Mouse (Mus musculus) stomach, embryonic 15.5 days (tissue): ENCODE measurements around the gene Col12a1. TPM values are rescaled to one million over a fixed set of nuclear protein-coding genes. Genes with fewer than 3 reads are reported as not detected.
A peak's percentile ranks its signal among the peaks of the same experiment; 100 is the strongest.

Experiments
- ATAC-seq: fragments of 200-750 bp; cut with Nextera tagmentation; 2 replicates; pipeline ENCODE4 v1.8.0; 2017; ENCODE audit warnings: low read depth, moderate number of reproducible peaks, moderate TSS enrichment; ENCODE audit not compliant: insufficient read depth, low FRiP score
- H3K27ac ChIP-seq: fragments of 300-500 bp; sonication (generic); 2 replicates; pipeline ENCODE4 v1.5.1; 2015; ENCODE audit warnings: mild to moderate bottlenecking, inconsistent platforms
- H3K27me3 ChIP-seq: fragments of 300-500 bp; sonication (generic); replicated peaks from 2 replicates; pipeline ENCODE4 v1.6.1; 2015; ENCODE audit warnings: inconsistent platforms
- H3K36me3 ChIP-seq: fragments of 300-500 bp; sonication (generic); 2 replicates; pipeline ENCODE4 v1.6.1; 2015; ENCODE audit warnings: inconsistent platforms
- H3K4me1 ChIP-seq: fragments of 300-500 bp; sonication (generic); 2 replicates; pipeline ENCODE4 v1.6.1; 2015; ENCODE audit warnings: inconsistent platforms
- H3K4me2 ChIP-seq: fragments of 300-500 bp; sonication (generic); 2 replicates; pipeline ENCODE4 v1.6.1; 2015; ENCODE audit warnings: mild to moderate bottlenecking, inconsistent platforms
- H3K4me3 ChIP-seq: fragments of 300-500 bp; sonication (generic); replicated peaks from 2 replicates; pipeline ENCODE4 v1.5.1; 2015; ENCODE audit warnings: inconsistent platforms
- H3K9ac ChIP-seq: fragments of 300-500 bp; sonication (generic); 2 replicates; pipeline ENCODE4 v1.6.1; 2015; ENCODE audit warnings: inconsistent platforms
- H3K9me3 ChIP-seq: fragments of 300-500 bp; sonication (generic); 2 replicates; pipeline ENCODE4 v1.6.1; 2016; ENCODE audit warnings: inconsistent platforms
- WGBS: fragments of 180-500 bp; shearing (Covaris S2); methylation state at CpG from one replicate; pipeline ENCODE4 v1.1.7; 2015; 5-methylcytosine and 5-hydroxymethylcytosine counted together
- polyA plus RNA-seq: library from polyadenylated mRNA; unstranded; fragments of >200 nt; fragmentation: Nextera tagmentation; extraction: Ambion mirVana; gene quantifications from 2 replicates; pipeline ENCODE4 v1.2.1, GENCODE M21; 2015

Gene Col12a1
- polyA plus RNA-seq, 1 experiment from 2014 or later, result 39.8 TPM

DNA sequence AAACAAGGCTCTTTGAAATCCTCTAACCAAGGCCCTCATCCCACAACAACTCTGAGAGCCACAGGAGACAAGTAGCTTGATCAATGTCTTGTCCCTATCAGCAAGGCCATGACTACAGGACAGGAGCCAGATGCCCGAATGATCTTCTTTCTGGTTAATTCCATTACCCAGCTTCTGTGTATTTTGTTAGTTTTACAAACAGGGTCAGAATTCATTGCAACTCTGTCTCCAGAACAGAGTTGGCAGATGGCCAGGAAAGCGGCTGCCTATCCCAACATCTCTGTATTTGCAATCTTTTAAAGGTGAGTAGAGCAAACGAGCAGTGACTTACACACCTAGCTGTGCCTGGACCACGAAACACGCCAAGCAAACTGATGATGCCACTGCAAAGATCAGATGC, 11.7 kb upstream of the Col12a1 start:
- no peak overlapping the region for H3K9ac ChIP-seq
- ATAC-seq, result no peak
- 62% methylated on average over 5 of the region's 5 CpGs for WGBS
- no peak overlapping the region for H3K27ac ChIP-seq
- no peaks in the 10 kb centered on the region for H3K27me3 ChIP-seq
- H3K9me3 ChIP-seq, result no peaks in the 10 kb centered on the region
- H3K36me3 ChIP-seq, result no peaks in the 10 kb centered on the region
- no peak overlapping the region for H3K4me3 ChIP-seq
- no peaks in the 10 kb centered on the region for H3K4me1 ChIP-seq
- no peak overlapping the region for H3K4me2 ChIP-seq

DNA sequence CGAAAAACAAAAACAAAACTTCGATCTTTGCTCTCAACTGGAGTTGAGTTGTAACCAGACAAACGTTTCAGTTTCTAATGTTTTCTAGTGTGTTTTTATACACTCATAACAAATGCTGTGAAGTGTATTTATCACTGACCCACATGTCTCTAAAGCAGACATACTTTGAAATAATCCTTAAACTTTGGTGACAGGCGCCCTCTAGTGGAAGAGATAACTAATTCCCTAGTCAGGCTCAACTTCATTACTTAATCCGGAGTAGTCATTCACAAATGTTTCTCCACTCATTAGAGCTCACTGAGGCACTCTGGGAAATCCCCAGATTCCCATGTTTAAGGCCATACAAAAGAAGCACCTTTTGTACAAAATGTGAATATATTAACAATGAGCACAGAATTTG, 4.5 kb upstream of the Col12a1 start:
- Histone ChIP-seq H3K27me3 (no peaks in the 10 kb centered on the region), H3K4me3 (no peak overlapping the region), H3K4me1 (peaks cover 16% of the 10 kb centered on the region), H3K9ac (no peak overlapping the region), H3K36me3 (no peaks in the 10 kb centered on the region), H3K27ac (no peak overlapping the region), H3K9me3 (no peaks in the 10 kb centered on the region), H3K4me2 (no peak overlapping the region)
- ATAC-seq, result no peak
- WGBS, result 36% methylated on average over 5 of the region's 5 CpGs

DNA sequence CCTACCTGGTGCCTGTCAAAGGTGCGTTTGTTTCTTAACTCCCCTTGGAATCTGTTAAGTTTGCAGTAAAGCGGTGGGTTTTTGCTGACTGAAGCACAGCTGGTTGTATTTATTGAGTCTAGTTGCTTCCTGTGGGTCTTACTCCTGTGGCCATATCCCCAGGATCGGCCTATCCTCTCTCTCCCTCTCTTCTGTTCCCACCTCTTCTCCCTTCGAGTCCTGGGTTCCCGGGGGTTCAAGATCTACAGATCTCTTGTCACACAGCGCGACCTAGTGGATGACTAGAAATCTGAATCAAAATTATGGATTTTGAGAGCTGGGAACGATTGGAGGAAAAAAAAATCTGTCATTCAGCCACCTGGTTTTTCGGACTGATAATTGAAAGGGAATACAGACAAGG, 2.4 kb upstream of the Col12a1 start:
- ATAC-seq, result no peak
- H3K4me2 ChIP-seq, result no peak overlapping the region

DNA sequence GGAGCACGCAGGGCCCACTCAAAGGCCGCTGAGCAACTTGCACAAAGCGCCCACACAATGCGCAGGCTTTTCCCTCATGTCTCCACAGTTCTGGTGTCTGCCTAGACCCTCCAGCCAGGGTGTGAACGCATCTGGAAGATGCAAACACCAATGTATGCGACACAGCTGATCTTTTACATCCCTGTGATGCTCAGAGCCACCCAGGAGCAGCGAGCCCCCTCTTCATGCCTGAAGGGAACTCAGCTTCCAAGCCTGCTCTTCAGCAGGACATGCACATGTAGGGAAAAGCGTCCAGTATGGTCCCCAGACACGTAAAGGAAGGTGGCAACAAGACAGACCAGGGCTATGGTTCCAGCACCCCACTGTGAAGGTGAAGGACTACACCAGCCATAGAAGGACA, 1.5 kb upstream of the Col12a1 start:
- Histone ChIP-seq H3K36me3 (no peaks in the 10 kb centered on the region), H3K4me2 (no peak overlapping the region), H3K9ac (no peak overlapping the region), H3K4me3 (no peak overlapping the region), H3K9me3 (no peaks in the 10 kb centered on the region), H3K27me3 (no peaks in the 10 kb centered on the region), H3K4me1 (peaks cover 16% of the 10 kb centered on the region), H3K27ac (no peak overlapping the region)
- 56% methylated on average over 9 of the region's 9 CpGs for WGBS
- ATAC-seq, result no peak

More for the DNA sequence above, 2.4 kb upstream of the Col12a1 start:
- H3K9me3 ChIP-seq, result no peaks in the 10 kb centered on the region
- WGBS, result 10% methylated on average over 9 of the region's 9 CpGs
- no peak overlapping the region for H3K27ac ChIP-seq
- no peaks in the 10 kb centered on the region for H3K27me3 ChIP-seq
- H3K36me3 ChIP-seq, result no peaks in the 10 kb centered on the region
- H3K9ac ChIP-seq, result no peak overlapping the region
- no peak overlapping the region for H3K4me3 ChIP-seq
- H3K4me1 ChIP-seq, result peaks cover 16% of the 10 kb centered on the region

DNA sequence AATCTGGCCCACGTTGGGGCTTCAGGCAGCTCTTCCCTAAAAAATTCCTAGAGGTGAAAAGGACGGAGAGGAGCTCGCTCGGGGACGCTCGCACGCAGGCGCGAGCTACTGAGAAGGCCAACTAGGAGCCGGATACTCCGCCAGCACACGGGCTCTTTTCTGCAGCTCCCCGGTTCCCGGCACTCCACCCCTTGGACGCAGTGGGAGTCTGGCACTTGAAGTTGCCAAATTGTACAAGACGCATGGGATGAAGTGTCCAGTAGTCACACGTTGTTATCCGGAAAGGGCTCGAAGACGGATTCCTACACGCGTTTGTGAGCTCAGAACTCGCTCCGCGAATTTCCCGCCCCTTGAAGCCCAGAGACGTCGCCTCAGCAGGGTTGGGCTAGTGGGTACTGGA, 820 bp upstream of the Col12a1 start:
- peak overlapping the region; percentile 78 for H3K4me2 ChIP-seq
- no peaks in the 10 kb centered on the region for H3K27me3 ChIP-seq
- peak overlapping the region; percentile 86 for H3K27ac ChIP-seq
- peak overlapping the region; percentile 59 for H3K4me3 ChIP-seq
- H3K9me3 ChIP-seq, result no peaks in the 10 kb centered on the region
- no peaks in the 10 kb centered on the region for H3K36me3 ChIP-seq
- peaks cover 21% of the 10 kb centered on the region for H3K4me1 ChIP-seq
- H3K9ac ChIP-seq, result peak overlapping the region; percentile 4; the same call in 1 of the 2 replicates
- no peak for ATAC-seq
- 3% methylated on average over 28 of the region's 28 CpGs for WGBS

DNA sequence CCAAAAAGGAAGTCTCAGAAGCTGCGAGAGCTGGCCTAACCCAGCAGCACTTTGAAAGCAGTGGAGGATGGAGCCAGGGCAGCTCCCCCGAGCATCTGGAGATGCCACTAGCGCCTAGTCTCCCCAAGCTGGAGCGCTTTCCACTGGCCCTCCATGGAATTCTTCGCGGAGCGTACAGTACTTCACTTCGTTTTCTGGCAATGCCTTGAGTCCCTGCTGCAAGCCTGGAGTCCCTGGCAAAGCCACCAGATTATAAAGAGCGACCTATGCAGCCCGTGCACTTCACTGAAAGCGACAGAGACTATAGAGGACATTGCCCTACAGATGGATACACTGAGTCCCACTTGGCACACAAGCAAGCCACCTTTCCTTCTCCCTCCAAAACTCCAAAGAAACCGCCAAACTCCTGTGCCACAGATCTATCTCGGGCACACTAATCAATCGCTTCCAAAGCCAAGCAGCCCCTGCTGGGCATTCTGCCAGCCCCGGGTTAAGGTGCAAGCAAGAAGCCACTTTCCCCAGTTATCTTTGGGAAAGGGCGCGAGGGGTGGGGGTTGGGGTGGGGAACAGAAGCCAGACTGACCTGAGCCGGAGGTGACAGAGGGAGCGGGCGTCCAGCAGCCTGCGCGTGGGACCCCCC, 675 bp downstream of the Col12a1 start:
- 0 out of 2 replicates have a peak, but pooled peaks have one; percentile 2 for ATAC-seq
- H3K27me3 ChIP-seq, result no peaks in the 10 kb centered on the region
- no peaks in the 10 kb centered on the region for H3K9me3 ChIP-seq
- H3K27ac ChIP-seq, result peak overlapping the region; percentile 86
- peak overlapping the region; percentile 78 for H3K4me2 ChIP-seq
- peak overlapping the region; percentile 45 for H3K9ac ChIP-seq
- peaks cover 25% of the 10 kb centered on the region for H3K4me1 ChIP-seq
- no peaks in the 10 kb centered on the region for H3K36me3 ChIP-seq
- H3K4me3 ChIP-seq, result peak overlapping the region; percentile 59
- 2% methylated on average over 22 of the region's 22 CpGs for WGBS

DNA sequence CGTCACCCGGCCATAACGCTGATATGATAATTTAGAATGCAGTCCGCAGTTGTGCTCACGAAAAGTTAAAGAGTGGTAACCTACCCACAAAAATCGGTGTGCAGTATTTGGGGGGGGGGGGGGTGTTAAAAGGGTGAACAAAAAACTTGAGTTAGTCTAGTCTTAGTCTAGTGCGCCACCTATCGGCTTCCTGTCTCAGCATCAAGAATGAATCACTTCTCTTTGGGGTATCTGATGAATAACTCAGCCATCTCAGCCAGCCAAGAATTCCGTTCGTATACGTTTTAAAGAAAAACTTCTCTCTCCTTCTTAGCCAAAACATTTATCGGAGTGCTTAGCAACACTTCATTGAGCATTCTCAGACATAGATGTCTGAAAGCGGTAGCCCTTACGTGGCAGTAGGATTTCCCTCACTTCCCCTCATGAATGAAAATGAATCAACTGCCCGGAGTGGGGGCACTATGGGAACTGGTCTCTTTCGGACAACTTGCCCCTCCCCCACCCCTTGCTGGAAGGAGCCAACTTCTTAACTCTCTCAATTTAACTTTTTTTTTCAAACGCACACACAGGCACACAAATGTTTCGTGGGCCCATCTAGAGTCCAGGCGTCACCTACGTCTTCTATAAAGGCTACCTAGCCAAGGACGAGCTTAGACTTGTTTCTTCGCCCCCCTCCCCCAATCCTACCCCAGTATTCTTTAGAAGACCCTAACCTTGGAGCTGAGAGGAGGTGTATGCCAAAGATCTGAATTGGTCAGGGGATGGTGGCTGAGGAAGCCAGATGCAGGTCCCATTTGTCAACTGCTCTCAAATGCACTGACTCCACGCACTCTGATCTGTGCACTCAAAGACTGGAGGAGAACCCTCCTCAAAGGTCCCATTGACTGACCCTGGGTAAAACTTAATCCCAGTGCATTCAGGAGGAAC, 1.5 kb downstream of the Col12a1 start:
- H3K9ac ChIP-seq, result peak overlapping the region; percentile 45
- no peak for ATAC-seq
- peak overlapping the region; percentile 59 for H3K4me3 ChIP-seq
- no peaks in the 10 kb centered on the region for H3K36me3 ChIP-seq
- no peaks in the 10 kb centered on the region for H3K9me3 ChIP-seq
- WGBS, result 6% methylated on average over 23 of the region's 23 CpGs
- peaks cover 25% of the 10 kb centered on the region for H3K4me1 ChIP-seq
- peak overlapping the region; percentile 78 for H3K4me2 ChIP-seq
- no peaks in the 10 kb centered on the region for H3K27me3 ChIP-seq
- H3K27ac ChIP-seq, result peak overlapping the region; percentile 86

DNA sequence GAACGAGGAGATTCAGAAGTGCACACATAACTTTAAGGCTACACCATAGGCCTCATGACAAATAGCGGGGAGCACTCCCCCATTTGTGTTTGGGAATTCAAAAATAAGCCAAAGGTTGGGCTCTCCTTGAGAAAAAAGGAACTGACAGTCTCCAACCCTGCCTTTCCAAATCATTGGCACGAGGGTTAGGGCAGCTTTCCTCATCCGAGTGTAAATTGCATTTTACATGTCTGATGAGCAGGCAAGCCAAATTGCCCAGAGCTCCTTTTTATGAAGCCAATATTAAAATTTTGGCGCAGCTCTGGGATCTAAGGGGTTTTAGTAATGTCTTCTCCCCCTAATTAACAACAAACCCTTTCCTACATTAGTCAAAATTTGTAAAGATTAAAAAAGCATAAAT, 2.1 kb downstream of the Col12a1 start:
- Histone ChIP-seq H3K4me1 (peaks cover 25% of the 10 kb centered on the region), H3K9me3 (no peaks in the 10 kb centered on the region), H3K27ac (no peak overlapping the region), H3K4me3 (peak overlapping the region; percentile 59), H3K36me3 (no peaks in the 10 kb centered on the region), H3K9ac (no peak overlapping the region), H3K27me3 (no peaks in the 10 kb centered on the region), H3K4me2 (peak overlapping the region; percentile 78)
- ATAC-seq, result no peak
- WGBS, result 39% methylated on average over 5 of the region's 5 CpGs

DNA sequence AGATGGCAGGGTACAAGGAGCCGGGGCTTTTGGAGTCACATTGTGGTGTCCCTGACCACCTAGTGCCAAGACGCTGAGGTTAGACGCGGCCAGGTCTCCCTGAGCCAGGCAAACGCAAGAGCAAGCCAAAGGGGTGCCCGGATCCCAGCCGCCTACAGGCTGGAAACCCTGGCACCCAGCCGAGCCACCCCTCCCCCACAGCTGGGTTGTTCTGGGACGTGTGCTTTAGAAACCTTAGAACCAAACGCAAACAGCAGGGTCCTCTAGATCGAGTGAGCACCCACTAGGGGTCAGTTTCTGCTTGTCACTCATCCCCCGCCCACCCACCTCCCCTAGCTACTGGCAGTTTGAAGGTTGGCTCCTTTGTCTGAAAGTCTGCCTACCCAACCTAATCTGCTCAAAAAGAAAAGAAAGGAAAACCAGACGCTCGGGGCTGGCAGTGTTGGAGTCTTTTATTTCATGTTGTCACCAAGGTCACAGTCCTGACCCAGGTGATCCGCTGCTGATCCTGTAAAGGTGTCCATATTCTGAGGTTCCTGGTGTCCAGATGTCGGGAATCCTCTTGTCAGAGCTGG, 4.1 kb downstream of the Col12a1 start:
- Histone ChIP-seq H3K27me3 (no peaks in the 10 kb centered on the region), H3K9ac (no peak overlapping the region), H3K4me2 (peak overlapping the region; percentile 46), H3K27ac (no peak overlapping the region), H3K9me3 (no peaks in the 10 kb centered on the region), H3K4me3 (peak overlapping the region; percentile 22), H3K4me1 (peaks cover 19% of the 10 kb centered on the region), H3K36me3 (no peaks in the 10 kb centered on the region)
- WGBS, result 16% methylated on average over 16 of the region's 16 CpGs
- ATAC-seq, result 0 out of 2 replicates have a peak, but pooled peaks have one; percentile 40

DNA sequence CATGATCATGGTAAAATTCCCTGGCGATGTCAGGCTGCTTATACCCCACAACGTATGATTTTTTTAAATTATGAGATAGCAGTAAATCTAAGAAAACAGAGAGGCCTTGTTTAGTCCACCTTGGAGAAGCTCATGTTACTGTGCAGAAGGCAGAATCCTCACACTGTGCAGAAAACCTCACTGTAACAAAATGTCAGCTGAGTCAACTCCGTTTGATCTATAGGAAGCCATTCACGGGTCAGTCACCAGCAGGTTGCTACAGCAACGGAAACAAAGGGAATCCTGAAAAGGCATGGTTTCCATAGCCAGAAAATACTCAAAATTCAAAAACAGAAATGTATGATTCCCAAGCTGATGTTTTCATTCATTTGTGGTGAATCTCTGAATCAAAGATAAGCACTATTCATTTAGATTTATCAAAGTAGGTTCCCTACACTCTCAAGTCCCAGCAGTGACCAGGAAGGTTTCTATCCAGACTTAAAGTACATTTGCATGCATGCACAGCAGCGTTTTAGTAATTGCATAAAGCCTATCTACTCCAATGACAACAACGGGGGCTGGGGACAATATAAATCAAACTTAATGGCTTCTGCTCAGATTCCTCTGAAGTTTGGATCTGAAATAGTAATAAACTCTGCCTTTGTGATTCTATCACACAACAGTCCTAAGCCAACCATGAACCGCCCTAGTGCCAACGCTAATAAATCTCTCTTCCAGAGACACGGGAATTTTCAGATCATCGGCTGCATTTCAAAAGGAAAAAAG, 28.7 kb downstream of the Col12a1 start:
- H3K4me3 ChIP-seq, result no peak overlapping the region
- ATAC-seq, result no peak
- H3K9ac ChIP-seq, result no peak overlapping the region
- H3K4me1 ChIP-seq, result no peaks in the 10 kb centered on the region
- H3K9me3 ChIP-seq, result no peaks in the 10 kb centered on the region
- H3K27ac ChIP-seq, result no peak overlapping the region
- H3K4me2 ChIP-seq, result no peak overlapping the region
- no peaks in the 10 kb centered on the region for H3K27me3 ChIP-seq
- H3K36me3 ChIP-seq, result no peaks in the 10 kb centered on the region
- 52% methylated on average over 11 of the region's 11 CpGs for WGBS

DNA sequence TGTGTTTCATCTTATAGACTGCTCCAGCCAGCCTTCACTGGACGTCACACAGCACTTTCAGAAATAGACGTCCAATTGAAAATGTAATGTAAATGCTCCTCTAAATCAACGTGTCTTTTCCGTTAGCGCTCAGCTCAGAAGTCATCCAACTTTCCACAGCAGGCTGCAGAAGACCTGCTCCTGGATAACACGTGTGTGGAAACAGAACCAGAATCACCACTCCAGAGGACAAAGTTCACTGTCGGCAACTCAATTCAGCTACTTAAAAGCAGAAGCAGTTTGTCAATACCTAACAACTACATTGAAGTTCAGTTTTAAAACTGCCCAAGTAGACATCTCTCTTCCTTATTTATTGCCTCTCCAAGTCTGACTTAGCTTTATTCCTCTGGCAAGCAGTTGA, 29.3 kb downstream of the Col12a1 start:
- WGBS, result 59% methylated on average over 7 of the region's 7 CpGs
- Histone ChIP-seq H3K9me3 (no peaks in the 10 kb centered on the region), H3K4me2 (no peak overlapping the region), H3K9ac (no peak overlapping the region), H3K27ac (no peak overlapping the region), H3K36me3 (no peaks in the 10 kb centered on the region), H3K4me1 (no peaks in the 10 kb centered on the region), H3K4me3 (no peak overlapping the region), H3K27me3 (no peaks in the 10 kb centered on the region)
- ATAC-seq, result no peak
